Mouse (Mus musculus) embryonic fibroblast, embryonic 13.5 days (primary cell): ENCODE data around the gene Treh.

Experiments used
- CTCF ChIP-seq: IDR thresholded peaks from 2 replicates; pipeline ENCODE4 v1.5.1; 2011; ENCODE audit warnings: mild to moderate bottlenecking, control low read depth, low read length, moderate library complexity, borderline replicate concordance; ENCODE audit not compliant: insufficient read depth
- POLR2A ChIP-seq: IDR thresholded peaks from 2 replicates; pipeline ENCODE4 v1.6.1; 2011; ENCODE audit warnings: low read depth, mild to moderate bottlenecking, control low read depth, low read length, moderate library complexity

GRCm38 (mm10) chr9:44685346-44686330, 12.6 kb downstream of the Treh start:
- TF ChIP-seq CTCF (peak; percentile 88), POLR2A (no peak)
